Mouse (Mus musculus): Measurements from ENCODE around the gene Agfg1.

DNA sequence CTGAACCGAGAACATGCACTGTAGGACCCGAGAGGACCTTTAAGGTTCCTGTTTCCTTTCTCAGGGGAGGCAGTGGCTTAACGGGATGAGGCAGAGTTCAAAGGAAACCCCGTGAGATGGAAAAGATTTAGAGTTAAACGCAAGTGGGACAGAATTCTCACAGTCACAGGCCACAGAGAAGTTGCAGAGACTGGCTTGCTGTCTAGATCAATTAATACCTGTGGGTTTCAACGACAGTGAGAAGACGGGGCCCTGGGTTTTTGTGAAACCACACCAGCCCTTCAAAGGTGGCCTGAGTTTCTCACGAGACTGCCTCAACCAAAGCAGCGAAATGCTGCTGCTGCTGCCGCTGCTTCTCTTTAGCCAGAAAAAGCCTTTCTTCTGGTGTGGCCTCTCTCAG lies 19.9 kb upstream of the Agfg1 start:
- TF ChIP-seq TAL1 (IDR thresholded peaks at IDR 0.05; ENCODE audit: low read length): no peak
- TF ChIP-seq GATA1 (IDR thresholded peaks at IDR 0.05; ENCODE audit: low read length): no peak
